Mouse (Mus musculus): Measurements from ENCODE around the gene Dph5.
"Not testable (repeated sequence)": the region's sequence is repeated elsewhere in the genome, so short reads cannot be mapped to it uniquely, and the experiment has no call there.

The Dph5 gene

GRCm38 (mm10) chr3:115887427-115888309 is at the start of gene Dph5:
Gene Dph5 (plus strand): TSS chr3:115887837.
- DNase-seq = peak; percentile 86

- DNase-seq = no peak
Measured at GRCm38 (mm10) chr3:115844566-115844965, 43.1 kb upstream of the Dph5 start.

- DNase-seq = no peak
Measured at GRCm38 (mm10) chr3:115845032-115845618, 42.5 kb upstream of the Dph5 start.

- no peak for DNase-seq
Measured at GRCm38 (mm10) chr3:115845724-115846123, 41.9 kb upstream of the Dph5 start.

- no peak for DNase-seq
Measured at GRCm38 (mm10) chr3:115846153-115846552, 41.5 kb upstream of the Dph5 start.

- DNase-seq = no peak
Measured at GRCm38 (mm10) chr3:115848686-115849480, 38.8 kb upstream of the Dph5 start.

GRCm38 (mm10) chr3:115850946-115851345 is 36.7 kb upstream of the Dph5 start:
- DNase-seq = no peak

- no peak for DNase-seq
Measured at GRCm38 (mm10) chr3:115854672-115855191, 32.9 kb upstream of the Dph5 start.

- DNase-seq = no peak
Measured at GRCm38 (mm10) chr3:115855576-115855975, 32.1 kb upstream of the Dph5 start.

- DNase-seq = no peak
Measured at GRCm38 (mm10) chr3:115856484-115857022, 31.1 kb upstream of the Dph5 start.

- no peak for DNase-seq
Measured at GRCm38 (mm10) chr3:115857436-115857835, 30.2 kb upstream of the Dph5 start.

- DNase-seq = no peak
Measured at GRCm38 (mm10) chr3:115858822-115859221, 28.8 kb upstream of the Dph5 start.

- not testable (repeated sequence) for DNase-seq
Measured at GRCm38 (mm10) chr3:115860780-115861179, 26.9 kb upstream of the Dph5 start.

- no peak for DNase-seq
Measured at GRCm38 (mm10) chr3:115863487-115863886, 24.1 kb upstream of the Dph5 start.

- no peak for DNase-seq
Measured at GRCm38 (mm10) chr3:115867150-115867549, 20.5 kb upstream of the Dph5 start.

- no peak for DNase-seq
Measured at GRCm38 (mm10) chr3:115867901-115868300, 19.7 kb upstream of the Dph5 start.

- no peak for DNase-seq
Measured at GRCm38 (mm10) chr3:115869360-115869759, 18.3 kb upstream of the Dph5 start.

- no peak for DNase-seq
Measured at GRCm38 (mm10) chr3:115875551-115875950, 12.1 kb upstream of the Dph5 start.

GRCm38 (mm10) chr3:115877133-115877532 is 10.5 kb upstream of the Dph5 start:
- no peak for DNase-seq

GRCm38 (mm10) chr3:115884086-115884485 is 3.6 kb upstream of the Dph5 start:
- DNase-seq = no peak

- DNase-seq = peak; percentile 12
Measured at GRCm38 (mm10) chr3:115888310-115889106, 871 bp downstream of the Dph5 start.

- DNase-seq = no peak
Measured at GRCm38 (mm10) chr3:115892341-115892740, 4.7 kb downstream of the Dph5 start.

Data from right cerebral cortex, postnatal 14 days (tissue).